Comparison of ENCODE assay signal across 9 mouse cellular contexts in the genomic region with DNA sequence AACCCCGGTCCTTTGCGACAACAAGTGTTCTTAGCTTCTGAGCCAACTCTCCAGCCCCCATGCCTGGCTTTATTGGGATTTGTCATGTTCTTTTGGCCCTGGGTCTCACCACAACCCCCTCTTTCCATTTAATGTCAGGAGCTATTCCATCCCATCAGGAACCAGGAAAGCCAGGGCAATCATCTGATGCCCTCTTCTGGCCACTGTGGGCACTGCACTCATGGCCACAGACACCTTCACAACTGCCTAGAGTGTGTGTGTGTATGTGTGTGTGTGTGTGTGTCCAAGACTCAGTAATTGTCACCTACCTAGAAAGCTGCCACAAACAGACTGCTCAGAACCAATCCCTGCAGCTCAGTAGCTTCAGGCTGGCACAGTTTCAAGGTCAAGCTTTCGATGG. TPM values are rescaled to one million over a fixed set of nuclear protein-coding genes. Genes with fewer than 3 reads are reported as not detected.
DNase-seq lines count a peak whose midpoint lies in the region; ATAC-seq and TF ChIP-seq lines count a peak whose summit lies in the region.
"Had no signal": no experiment of that assay in that cellular context is flagged by ENCODE, and none has a peak within 500 bp of the region (broad histone marks: within the 10 kb centered on the region; RNA-seq: fewer than 3 reads in every experiment).

No protein-coding gene starts in this region.

- no peaks in the 10 kb centered on the region for H3K4me1 ChIP-seq in heart, postnatal 0 days (ENCODE audit: control insufficient read depth, insufficient read depth)
- peaks cover 13% of the 10 kb centered on the region for H3K4me1 ChIP-seq in liver, embryonic 13.5 days (replicated peaks)

- DNase-seq in heart, postnatal 0 days (ENCODE audit: low spot score), result no peak
- DNase-seq in heart, adult 9 months (ENCODE audit: low spot score in 2 of 2), result no peak
- peak; percentile 33 for DNase-seq in urinary bladder, postnatal 14 days (ENCODE audit: low spot score)
- DNase-seq in urinary bladder, adult 2 months (ENCODE audit: low spot score), result no peak
- no peak for DNase-seq in brain, embryonic 14.5 days (ENCODE audit: low read depth)
- DNase-seq in liver, embryonic 13.5 days, result peak; percentile 30
- DNase-seq in spleen, postnatal 10 days (ENCODE audit: low spot score in 2 of 2), result peak; percentile 56 to 66
- DNase-seq in ovary, postnatal 14 days (ENCODE audit: low spot score), result no peak

- H3K4me3 ChIP-seq in heart, postnatal 0 days (ENCODE audit: low read depth, low read length), result no peak overlapping the region
- no peak overlapping the region for H3K4me3 ChIP-seq in liver, embryonic 13.5 days (replicated peaks)
- H3K4me3 ChIP-seq: embryonic facial prominence, embryonic 15.5 days had no signal

- H3K27me3 ChIP-seq in heart, postnatal 0 days (ENCODE audit: control insufficient read depth, insufficient read depth, low read length), result no peaks in the 10 kb centered on the region
- H3K27me3 ChIP-seq in liver, embryonic 13.5 days, result no peaks in the 10 kb centered on the region

- 90% methylated on average over 3 of the region's 3 CpGs for WGBS in heart, postnatal 0 days
- 78% methylated on average over 3 of the region's 3 CpGs for WGBS in liver, embryonic 13.5 days (ENCODE audit: insufficient replicate concordance)

- no peak overlapping the region for H3K9ac ChIP-seq in heart, postnatal 0 days (replicated peaks; ENCODE audit: low read depth, low read length)
- no peak overlapping the region for H3K9ac ChIP-seq in liver, embryonic 13.5 days
- H3K9ac ChIP-seq: embryonic facial prominence, embryonic 15.5 days had no signal

- H3K36me3 ChIP-seq in heart, postnatal 0 days (replicated peaks; ENCODE audit: control insufficient read depth, insufficient read depth, low read length), result no peaks in the 10 kb centered on the region
- no peaks in the 10 kb centered on the region for H3K36me3 ChIP-seq in liver, embryonic 13.5 days
- H3K36me3 ChIP-seq: embryonic facial prominence, embryonic 15.5 days had no signal

- TF ChIP-seq EP300 in heart, postnatal 0 days (IDR thresholded peaks at IDR 0.05; ENCODE audit: low read depth), result no peak

- no peaks in the 10 kb centered on the region for H3K9me3 ChIP-seq in heart, postnatal 0 days (replicated peaks; ENCODE audit: control insufficient read depth, low read length)
- no peaks in the 10 kb centered on the region for H3K9me3 ChIP-seq in liver, embryonic 13.5 days (replicated peaks)
- H3K9me3 ChIP-seq: embryonic facial prominence, embryonic 15.5 days had no signal

- TF ChIP-seq CTCF in heart, postnatal 0 days (IDR thresholded peaks at IDR 0.05; ENCODE audit: low read depth), result peak; percentile 66
- peak; percentile 64 for TF ChIP-seq CTCF in brain, embryonic 14.5 days (IDR thresholded peaks at IDR 0.05; ENCODE audit: borderline replicate concordance, extremely low read depth, insufficient read depth, insufficient read length)

- no peak for ATAC-seq in heart, postnatal 0 days (ENCODE audit: insufficient read depth, low read depth)
- no peak for ATAC-seq in liver, embryonic 13.5 days (ENCODE audit: low read depth)

- H3K4me2 ChIP-seq in heart, postnatal 0 days (ENCODE audit: low read depth, low read length), result no peak overlapping the region
- no peak overlapping the region for H3K4me2 ChIP-seq in liver, embryonic 13.5 days
- H3K4me2 ChIP-seq: embryonic facial prominence, embryonic 15.5 days had no signal

- TF ChIP-seq POLR2A in brain, embryonic 14.5 days (IDR thresholded peaks at IDR 0.05; ENCODE audit: borderline replicate concordance, extremely low read depth, insufficient read depth, insufficient read length, poor library complexity, severe bottlenecking), result no peak

- no peak overlapping the region for H3K27ac ChIP-seq in heart, postnatal 0 days (ENCODE audit: low read depth)
- no peak overlapping the region for H3K27ac ChIP-seq in liver, embryonic 13.5 days
- H3K27ac ChIP-seq: embryonic facial prominence, embryonic 15.5 days had no signal

RNA-seq across cellular contexts. Expression of a gene that starts 23.0 kb away (rescaled TPM):
- total RNA-seq in heart, postnatal 0 days (2014; rRNA removed; ENCODE audit: low replicate concordance), result 36.6 and 44.0 TPM in 2 replicates
- polyA plus RNA-seq in heart, postnatal 0 days (2015; fragmentation: Nextera tagmentation; extraction: Ambion mirVana), result 47.7 and 54.9 TPM in 2 replicates
- 56.0 and 86.9 TPM in 2 replicates for polyA plus RNA-seq in urinary bladder, adult 2 months (2012; rRNA removed)
- polyA plus RNA-seq in brain, embryonic 14.5 days (2012; rRNA removed), result 92.7 and 143 TPM in 2 replicates
- polyA plus RNA-seq in liver, embryonic 13.5 days (2015; fragmentation: Nextera tagmentation; extraction: Ambion mirVana), result 93.8 and 106 TPM in 2 replicates

RNA-seq across cellular contexts. Expression of a gene that starts 23.5 kb away (rescaled TPM):
- total RNA-seq in heart, postnatal 0 days (2014; rRNA removed; ENCODE audit: low replicate concordance), result 17.3 and 29.1 TPM in 2 replicates
- polyA plus RNA-seq in heart, postnatal 0 days (2015; fragmentation: Nextera tagmentation; extraction: Ambion mirVana), result not detected in 2 replicates
- polyA plus RNA-seq in urinary bladder, adult 2 months (2012; rRNA removed), result 47.8 and 50.2 TPM in 2 replicates
- 54.5 and 59.3 TPM in 2 replicates for polyA plus RNA-seq in brain, embryonic 14.5 days (2012; rRNA removed)
- polyA plus RNA-seq in liver, embryonic 13.5 days (2015; fragmentation: Nextera tagmentation; extraction: Ambion mirVana), result not detected in 2 replicates

RNA-seq across cellular contexts. Expression of a gene that starts 25.1 kb away (rescaled TPM):
- 6.5 and 10.0 TPM in 2 replicates for total RNA-seq in heart, postnatal 0 days (2014; rRNA removed; ENCODE audit: low replicate concordance)
- polyA plus RNA-seq in heart, postnatal 0 days (2015; fragmentation: Nextera tagmentation; extraction: Ambion mirVana), result 6.7 and 6.9 TPM in 2 replicates
- polyA plus RNA-seq in urinary bladder, adult 2 months (2012; rRNA removed), result 10.6 and 11.6 TPM in 2 replicates
- 16.2 and 17.6 TPM in 2 replicates for polyA plus RNA-seq in brain, embryonic 14.5 days (2012; rRNA removed)
- 4.9 and 5.1 TPM in 2 replicates for polyA plus RNA-seq in liver, embryonic 13.5 days (2015; fragmentation: Nextera tagmentation; extraction: Ambion mirVana)

RNA-seq across cellular contexts. Expression of a gene that starts 46.8 kb away (rescaled TPM):
- 28.3 and 79.5 TPM in 2 replicates for total RNA-seq in heart, postnatal 0 days (2014; rRNA removed; ENCODE audit: low replicate concordance)
- polyA plus RNA-seq in heart, postnatal 0 days (2015; fragmentation: Nextera tagmentation; extraction: Ambion mirVana), result 15.4 and 22.3 TPM in 2 replicates
- polyA plus RNA-seq in urinary bladder, adult 2 months (2012; rRNA removed), result 88.9 and 123 TPM in 2 replicates
- 273 and 336 TPM in 2 replicates for polyA plus RNA-seq in brain, embryonic 14.5 days (2012; rRNA removed)
- polyA plus RNA-seq in liver, embryonic 13.5 days (2015; fragmentation: Nextera tagmentation; extraction: Ambion mirVana), result 28.7 and 32.8 TPM in 2 replicates

Comparison
In these comparisons a context has a peak if more than half of its experiments do, and no peak if none do; other contexts are left out.
1. DNase-seq: peak in urinary bladder, postnatal 14 days (single experiment), liver, embryonic 13.5 days (single experiment) and spleen, postnatal 10 days (2 of 2); none in heart, postnatal 0 days (single experiment), heart, adult 9 months (0 of 2), urinary bladder, adult 2 months (single experiment), brain, embryonic 14.5 days (single experiment) and ovary, postnatal 14 days (single experiment).
2. RNA of a gene that starts 23.5 kb away (polyA plus RNA-seq): 54.5 to 59.3 TPM in brain, embryonic 14.5 days and 47.8 to 50.2 TPM in urinary bladder, adult 2 months; not detected in heart, postnatal 0 days and not detected in liver, embryonic 13.5 days; every median in the first group is over 10 times any median in the second.